Mouse (Mus musculus): ENCODE measurements around the gene Apold1. TPM values are rescaled to one million over a fixed set of nuclear protein-coding genes. Genes with fewer than 3 reads are reported as not detected.
A peak's percentile ranks its signal among the peaks of the same experiment; 100 is the strongest.

Gene Apold1
- polyA plus RNA-seq, 1 experiment from 2014 or later: 2.2 TPM

GRCm38 (mm10) chr6:134976628-134977027 lies 4.9 kb upstream of the Apold1 start:
- peaks cover 2% of the 10 kb centered on the region; the same call in 1 of the 2 replicates for H3K27me3 ChIP-seq
- 61% methylated on average over 6 of the region's 6 CpGs for WGBS (ENCODE audit: insufficient replicate concordance)
- H3K9ac ChIP-seq: no peak overlapping the region
- DNase-seq (no peak), ATAC-seq (ENCODE audit: low read depth) (no peak)
- H3K36me3 ChIP-seq: no peaks in the 10 kb centered on the region
- H3K9me3 ChIP-seq (replicated peaks): no peaks in the 10 kb centered on the region
- no peak overlapping the region for H3K4me3 ChIP-seq (replicated peaks)
- H3K4me1 ChIP-seq (replicated peaks): peaks cover 41% of the 10 kb centered on the region
- H3K27ac ChIP-seq: no peak overlapping the region
- no peak overlapping the region for H3K4me2 ChIP-seq

GRCm38 (mm10) chr6:134983529-134984370 lies 2.2 kb downstream of the Apold1 start:
- Histone ChIP-seq H3K4me3 (replicated peaks) (peak overlapping the region; percentile 74), H3K27me3 (peaks cover 4% of the 10 kb centered on the region; the same call in 1 of the 2 replicates), H3K4me2 (peak overlapping the region; percentile 93), H3K9ac (peak overlapping the region; percentile 90), H3K36me3 (no peaks in the 10 kb centered on the region), H3K27ac (peak overlapping the region; percentile 98), H3K4me1 (replicated peaks) (peaks cover 68% of the 10 kb centered on the region), H3K9me3 (replicated peaks) (no peaks in the 10 kb centered on the region)
- WGBS (ENCODE audit: insufficient replicate concordance): 3% methylated on average over 62 of the region's 62 CpGs
- DNase-seq: peak; percentile 86
- ATAC-seq (ENCODE audit: low read depth): peak; percentile 75

GRCm38 (mm10) chr6:134984748-134985147 lies 3.2 kb downstream of the Apold1 start:
- Histone ChIP-seq H3K36me3 (no peaks in the 10 kb centered on the region), H3K9me3 (replicated peaks) (no peaks in the 10 kb centered on the region), H3K4me1 (replicated peaks) (peaks cover 66% of the 10 kb centered on the region), H3K4me3 (replicated peaks) (peak overlapping the region; percentile 74), H3K9ac (peak overlapping the region; percentile 90), H3K27me3 (peaks cover 4% of the 10 kb centered on the region; the same call in 1 of the 2 replicates), H3K27ac (peak overlapping the region; percentile 98), H3K4me2 (peak overlapping the region; percentile 93)
- DNase-seq (peak; percentile 76), ATAC-seq (ENCODE audit: low read depth) (peak; percentile 94)
- 12% methylated on average over 3 of the region's 3 CpGs for WGBS (ENCODE audit: insufficient replicate concordance)

GRCm38 (mm10) chr6:134988377-134988776 lies 6.9 kb downstream of the Apold1 start:
- DNase-seq (no peak), ATAC-seq (ENCODE audit: low read depth) (no peak)
- H3K9me3 ChIP-seq (replicated peaks): no peaks in the 10 kb centered on the region
- no peaks in the 10 kb centered on the region for H3K36me3 ChIP-seq
- H3K27me3 ChIP-seq: no peaks in the 10 kb centered on the region
- no peak overlapping the region for H3K27ac ChIP-seq
- H3K4me1 ChIP-seq (replicated peaks): peaks cover 31% of the 10 kb centered on the region
- WGBS (ENCODE audit: insufficient replicate concordance): 67% methylated on average over 9 of the region's 9 CpGs
- H3K9ac ChIP-seq: no peak overlapping the region
- no peak overlapping the region for H3K4me2 ChIP-seq
- H3K4me3 ChIP-seq (replicated peaks): no peak overlapping the region

GRCm38 (mm10) chr6:134990674-134991073 lies 9.2 kb downstream of the Apold1 start:
- Histone ChIP-seq H3K9me3 (replicated peaks) (no peaks in the 10 kb centered on the region), H3K27me3 (0 out of 2 replicates have a peak, but pooled peaks cover 5% of the 10 kb centered on the region), H3K4me3 (replicated peaks) (no peak overlapping the region), H3K9ac (no peak overlapping the region), H3K4me2 (no peak overlapping the region), H3K36me3 (no peaks in the 10 kb centered on the region), H3K27ac (no peak overlapping the region), H3K4me1 (replicated peaks) (peaks cover 18% of the 10 kb centered on the region)
- ATAC-seq (ENCODE audit: low read depth): no peak
- WGBS (ENCODE audit: insufficient replicate concordance): 73% methylated on average over 6 of the region's 6 CpGs
- no peak for DNase-seq

GRCm38 (mm10) chr6:134994031-134994651 lies 12.6 kb downstream of the Apold1 start:
- H3K9me3 ChIP-seq (replicated peaks): no peaks in the 10 kb centered on the region
- no peak overlapping the region for H3K27ac ChIP-seq
- 52% methylated on average over 12 of the region's 12 CpGs for WGBS (ENCODE audit: insufficient replicate concordance)
- no peak overlapping the region for H3K4me2 ChIP-seq
- no peak overlapping the region for H3K9ac ChIP-seq
- DNase-seq: no peak
- 0 out of 2 replicates have a peak, but pooled peaks cover 7% of the 10 kb centered on the region for H3K27me3 ChIP-seq
- no peak overlapping the region for H3K4me3 ChIP-seq (replicated peaks)
- 0 out of 2 replicates have a peak, but pooled peaks cover 2% of the 10 kb centered on the region for H3K4me1 ChIP-seq (replicated peaks)
- no peaks in the 10 kb centered on the region for H3K36me3 ChIP-seq
- ATAC-seq (ENCODE audit: low read depth): no peak

- 71% methylated on average over 8 of the region's 8 CpGs for WGBS (ENCODE audit: insufficient replicate concordance)
Measured at GRCm38 (mm10) chr6:134994985-134995384, 13.5 kb downstream of the Apold1 start.

GRCm38 (mm10) chr6:134996918-134997317 lies 15.4 kb downstream of the Apold1 start:
- no peaks in the 10 kb centered on the region for H3K36me3 ChIP-seq
- 0 out of 2 replicates have a peak, but pooled peaks cover 2% of the 10 kb centered on the region for H3K4me1 ChIP-seq (replicated peaks)
- 65% methylated on average over 2 of the region's 2 CpGs for WGBS (ENCODE audit: insufficient replicate concordance)
- no peak overlapping the region for H3K4me3 ChIP-seq (replicated peaks)
- no peak overlapping the region for H3K4me2 ChIP-seq
- DNase-seq (no peak), ATAC-seq (ENCODE audit: low read depth) (no peak)
- no peak overlapping the region for H3K27ac ChIP-seq
- H3K27me3 ChIP-seq: 0 out of 2 replicates have a peak, but pooled peaks cover 11% of the 10 kb centered on the region
- no peaks in the 10 kb centered on the region for H3K9me3 ChIP-seq (replicated peaks)
- H3K9ac ChIP-seq: no peak overlapping the region

More at GRCm38 (mm10) chr6:134994985-134995384, 13.5 kb downstream of the Apold1 start:
- H3K9me3 ChIP-seq (replicated peaks): no peaks in the 10 kb centered on the region
- ATAC-seq (ENCODE audit: low read depth) (no peak), DNase-seq (no peak)
- H3K4me3 ChIP-seq (replicated peaks): no peak overlapping the region
- H3K27me3 ChIP-seq: 0 out of 2 replicates have a peak, but pooled peaks cover 7% of the 10 kb centered on the region
- H3K36me3 ChIP-seq: no peaks in the 10 kb centered on the region
- H3K27ac ChIP-seq: no peak overlapping the region
- no peak overlapping the region for H3K4me2 ChIP-seq
- no peak overlapping the region for H3K9ac ChIP-seq
- H3K4me1 ChIP-seq (replicated peaks): 0 out of 2 replicates have a peak, but pooled peaks cover 2% of the 10 kb centered on the region

GRCm38 (mm10) chr6:134998076-134998475 lies 16.6 kb downstream of the Apold1 start:
- no peaks in the 10 kb centered on the region for H3K36me3 ChIP-seq
- DNase-seq (no peak), ATAC-seq (ENCODE audit: low read depth) (no peak)
- 0 out of 2 replicates have a peak, but pooled peaks cover 2% of the 10 kb centered on the region for H3K4me1 ChIP-seq (replicated peaks)
- WGBS (ENCODE audit: insufficient replicate concordance): 79% methylated on average over 8 of the region's 8 CpGs
- H3K4me2 ChIP-seq: no peak overlapping the region
- H3K4me3 ChIP-seq (replicated peaks): no peak overlapping the region
- no peaks in the 10 kb centered on the region for H3K9me3 ChIP-seq (replicated peaks)
- 0 out of 2 replicates have a peak, but pooled peaks cover 11% of the 10 kb centered on the region for H3K27me3 ChIP-seq
- no peak overlapping the region for H3K27ac ChIP-seq
- no peak overlapping the region for H3K9ac ChIP-seq

GRCm38 (mm10) chr6:134998781-134999180 lies 17.3 kb downstream of the Apold1 start:
- H3K9ac ChIP-seq: no peak overlapping the region
- H3K27ac ChIP-seq: no peak overlapping the region
- DNase-seq (no peak), ATAC-seq (ENCODE audit: low read depth) (no peak)
- 72% methylated on average over 3 of the region's 3 CpGs for WGBS (ENCODE audit: insufficient replicate concordance)
- H3K27me3 ChIP-seq: 0 out of 2 replicates have a peak, but pooled peaks cover 10% of the 10 kb centered on the region
- no peak overlapping the region for H3K4me2 ChIP-seq
- no peaks in the 10 kb centered on the region for H3K36me3 ChIP-seq
- H3K9me3 ChIP-seq (replicated peaks): no peaks in the 10 kb centered on the region
- 0 out of 2 replicates have a peak, but pooled peaks cover 2% of the 10 kb centered on the region for H3K4me1 ChIP-seq (replicated peaks)
- no peak overlapping the region for H3K4me3 ChIP-seq (replicated peaks)

- no peaks in the 10 kb centered on the region for H3K9me3 ChIP-seq (replicated peaks)
- no peaks in the 10 kb centered on the region for H3K4me1 ChIP-seq (replicated peaks)
- ATAC-seq (ENCODE audit: low read depth): no peak
- WGBS (ENCODE audit: insufficient replicate concordance): 67% methylated on average over 4 of the region's 4 CpGs
- DNase-seq: no peak
- no peak overlapping the region for H3K27ac ChIP-seq
- H3K9ac ChIP-seq: no peak overlapping the region
- H3K36me3 ChIP-seq: no peaks in the 10 kb centered on the region
- 0 out of 2 replicates have a peak, but pooled peaks cover 6% of the 10 kb centered on the region for H3K27me3 ChIP-seq
- no peak overlapping the region for H3K4me2 ChIP-seq
- H3K4me3 ChIP-seq (replicated peaks): no peak overlapping the region
Measured at GRCm38 (mm10) chr6:135000272-135000671, 18.8 kb downstream of the Apold1 start.
